Mouse (Mus musculus) heart, adult 2 months (tissue): ENCODE data around the gene Mrpl47. TPM values are rescaled to one million over a fixed set of nuclear protein-coding genes. Genes with fewer than 3 reads are reported as not detected.
"Not testable (repeated sequence)": the region's sequence is repeated elsewhere in the genome, so short reads cannot be mapped to it uniquely, and the experiment has no call there.

Experiments used
- DNase-seq, 2 experiments: peaks; one replicate each; pipeline ENCODE4 v3.0.0; 2021
- H3K27ac ChIP-seq: fragments of 200-600 bp; 2 replicates; pipeline ENCODE4 v1.8.1; 2022
- H3K27me3 ChIP-seq: fragments of 200-500 bp; 2 replicates; pipeline ENCODE4 v1.6.1; 2012; ENCODE audit warnings: mild to moderate bottlenecking, low read length, inconsistent platforms, mixed read lengths; ENCODE audit not compliant: control insufficient read depth, insufficient read depth
- H3K36me3 ChIP-seq: fragments of 200-500 bp; 2 replicates; pipeline ENCODE4 v1.6.1; 2012; ENCODE audit warnings: low read length, inconsistent platforms; ENCODE audit not compliant: control insufficient read depth, insufficient read depth
- H3K4me1 ChIP-seq: fragments of 200-500 bp; 2 replicates; pipeline ENCODE4 v1.6.1; 2011; ENCODE audit warnings: low read length; ENCODE audit not compliant: control insufficient read depth, insufficient read depth
- H3K4me3 ChIP-seq: fragments of 200-600 bp; 2 replicates; pipeline ENCODE4 v1.8.1; 2022
- H3K79me2 ChIP-seq: fragments of 200-500 bp; replicated peaks from 2 replicates; pipeline ENCODE4 v1.6.1; 2012; ENCODE audit warnings: mild to moderate bottlenecking, inconsistent platforms, low read length, moderate library complexity, mixed read lengths; ENCODE audit not compliant: control insufficient read depth, insufficient read depth
- H3K9ac ChIP-seq: fragments of 200-500 bp; 2 replicates; pipeline ENCODE4 v1.6.1; 2012; ENCODE audit warnings: low read depth, mild to moderate bottlenecking, control low read depth, inconsistent platforms, low read length, mixed read lengths
- CTCF ChIP-seq: fragments of 200-600 bp; IDR thresholded peaks from 2 replicates; pipeline ENCODE4 v1.8.1; 2022; ENCODE audit warnings: antibody characterized with exemption, mild to moderate bottlenecking, moderate library complexity
- EP300 ChIP-seq: fragments of 200-500 bp; IDR thresholded peaks from 2 replicates; pipeline ENCODE4 v1.6.1; 2011; ENCODE audit warnings: low read depth, low read length, control low read depth; ENCODE audit not compliant: insufficient read depth
- POLR2A ChIP-seq: fragments of 200-500 bp; IDR thresholded peaks from 2 replicates; pipeline ENCODE4 v1.6.1; 2011; ENCODE audit warnings: mild to moderate bottlenecking, low read depth, low read length, control low read depth; ENCODE audit not compliant: insufficient read depth
- whole genome bisulfite sequencing: fragments of 180-500 bp; shearing (Covaris S2); methylation state at CpG from one replicate; pipeline ENCODE4 v1.1.7; 2018; 5-methylcytosine and 5-hydroxymethylcytosine counted together
- intact Hi-C: fragments of 180-260 bp; cut with DNase I; formaldehyde crosslinking; loops from one replicate; pipeline ENCODE4 v1.15.1; 2025
- polyA plus RNA-seq: library from polyadenylated mRNA; depleted of rRNA; stranded (reverse); fragments of >200 nt; gene quantifications from 2 replicates; pipeline ENCODE4 v1.2.3, GENCODE M21; 2012
- total RNA-seq, 2 experiments: library from RNA; stranded (reverse); gene quantifications; 2 replicates each; pipeline ENCODE4 v1.2.3; 2021

The Mrpl47 gene
- total and polyA plus RNA-seq, 3 experiments, result 4.8 to 44.8 (median 39.3) TPM

DNA sequence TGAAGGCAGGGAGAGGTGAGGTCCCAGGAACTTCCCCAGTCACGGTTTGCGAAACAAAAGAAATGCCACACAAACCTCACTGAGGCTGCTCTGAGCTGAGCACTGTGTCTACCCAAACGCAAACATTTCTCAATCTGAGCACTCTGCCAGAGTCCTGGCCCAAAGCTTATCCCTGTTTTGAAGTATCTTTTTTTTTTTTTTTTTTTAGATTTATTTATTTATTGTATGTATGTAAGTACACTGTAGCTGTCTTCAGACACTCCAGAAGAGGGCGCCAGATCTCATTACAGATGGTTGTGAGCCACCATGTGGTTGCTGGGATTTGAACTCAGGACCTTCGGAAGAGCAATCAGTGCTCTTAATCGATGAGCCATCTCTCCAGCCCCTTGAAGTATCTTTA, 33.4 kb downstream of the Mrpl47 start:
- not testable (repeated sequence) for H3K4me1 ChIP-seq, H3K79me2 ChIP-seq, H3K9ac ChIP-seq, H3K36me3 ChIP-seq, H3K27ac ChIP-seq, H3K27me3 ChIP-seq, H3K4me3 ChIP-seq, DNase-seq
- WGBS, result 87% methylated on average over 6 of the region's 6 CpGs
- intact Hi-C loops, result loop anchor here (10.0 kb wide), 1 partner anchor 309 kb away; the partner anchor contains the start of gene Pik3ca
- peak; percentile 29 for TF ChIP-seq CTCF

DNA sequence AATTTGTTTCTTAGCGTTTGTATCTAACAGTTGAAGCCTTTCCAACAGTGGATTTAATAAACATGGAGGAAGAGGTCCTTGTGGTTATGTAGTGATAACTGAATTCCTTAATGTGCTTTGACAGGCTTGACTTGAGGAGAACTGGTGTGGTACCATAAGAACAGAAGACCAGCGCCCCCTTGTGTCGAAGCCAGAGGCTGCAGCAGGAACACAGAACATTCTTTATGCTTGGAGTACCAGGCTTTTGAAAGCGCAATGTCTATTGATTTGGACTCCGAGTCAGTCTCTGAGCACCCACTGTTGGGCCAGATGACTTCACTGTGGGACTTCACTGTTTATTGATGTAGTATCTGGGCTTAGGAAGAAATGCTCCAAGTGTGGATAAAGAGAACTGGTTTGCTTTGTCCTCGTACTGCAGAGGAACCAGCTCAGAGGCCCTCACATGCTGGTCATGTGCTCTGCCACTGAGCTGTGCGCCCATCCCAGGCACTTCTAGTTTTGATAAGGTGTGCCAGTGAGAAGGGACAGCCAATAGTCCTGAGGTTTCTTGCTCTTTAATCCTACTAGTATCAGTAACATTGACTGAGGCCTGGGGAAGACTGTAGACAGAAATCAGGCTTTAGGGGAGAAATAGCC, 39.1 kb downstream of the Mrpl47 start:
- no peak overlapping the region for H3K9ac ChIP-seq

DNA sequence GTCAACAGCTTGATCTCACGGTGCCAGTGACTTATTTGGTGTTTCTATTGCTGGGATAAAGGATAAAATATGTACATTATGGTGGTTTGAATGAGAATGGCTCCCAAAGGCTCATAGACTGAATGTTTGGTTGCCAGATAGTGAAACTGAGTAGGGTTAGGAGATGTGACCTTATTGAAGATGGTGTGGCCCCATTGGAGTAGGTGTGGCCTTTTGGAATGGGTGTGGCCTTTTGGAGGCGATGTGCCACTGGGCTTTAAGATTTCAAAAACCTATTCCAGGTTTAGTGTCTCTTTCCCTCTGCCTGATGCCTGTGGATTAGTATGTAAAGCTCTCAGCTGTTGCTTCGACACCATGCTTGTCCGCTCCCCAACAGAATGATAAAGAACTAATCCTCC, 41.8 kb downstream of the Mrpl47 start:
- TF ChIP-seq EP300, result no peak
- Histone ChIP-seq H3K27me3 (no peaks in the 10 kb centered on the region), H3K79me2 (no peaks in the 10 kb centered on the region), H3K9ac (no peak overlapping the region), H3K36me3 (0 out of 2 replicates have a peak, but pooled peaks cover 3% of the 10 kb centered on the region), H3K4me1 (no peaks in the 10 kb centered on the region), H3K4me3 (no peak overlapping the region), H3K27ac (no peak overlapping the region)
- 85% methylated on average over 4 of the region's 4 CpGs for WGBS
- no peak for DNase-seq
- intact Hi-C loops, result no loop called here

More for the DNA sequence above, 39.1 kb downstream of the Mrpl47 start:
- WGBS, result 24% methylated on average over 7 of the region's 7 CpGs
- TF ChIP-seq POLR2A (no peak), CTCF (peak; percentile 100; the same call in 1 of the 2 replicates), EP300 (peak; percentile 77)
- Histone ChIP-seq H3K79me2 (no peaks in the 10 kb centered on the region), H3K36me3 (no peaks in the 10 kb centered on the region), H3K4me1 (no peaks in the 10 kb centered on the region), H3K27ac (no peak overlapping the region), H3K4me3 (no peak overlapping the region), H3K27me3 (no peaks in the 10 kb centered on the region)
- intact Hi-C loops, result loop anchor here (1.0 to 2.0 kb wide), 3 partner anchors 88 to 365 kb away; no protein-coding TSS in a partner anchor
- DNase-seq, result peak; percentile 82 to 90

DNA sequence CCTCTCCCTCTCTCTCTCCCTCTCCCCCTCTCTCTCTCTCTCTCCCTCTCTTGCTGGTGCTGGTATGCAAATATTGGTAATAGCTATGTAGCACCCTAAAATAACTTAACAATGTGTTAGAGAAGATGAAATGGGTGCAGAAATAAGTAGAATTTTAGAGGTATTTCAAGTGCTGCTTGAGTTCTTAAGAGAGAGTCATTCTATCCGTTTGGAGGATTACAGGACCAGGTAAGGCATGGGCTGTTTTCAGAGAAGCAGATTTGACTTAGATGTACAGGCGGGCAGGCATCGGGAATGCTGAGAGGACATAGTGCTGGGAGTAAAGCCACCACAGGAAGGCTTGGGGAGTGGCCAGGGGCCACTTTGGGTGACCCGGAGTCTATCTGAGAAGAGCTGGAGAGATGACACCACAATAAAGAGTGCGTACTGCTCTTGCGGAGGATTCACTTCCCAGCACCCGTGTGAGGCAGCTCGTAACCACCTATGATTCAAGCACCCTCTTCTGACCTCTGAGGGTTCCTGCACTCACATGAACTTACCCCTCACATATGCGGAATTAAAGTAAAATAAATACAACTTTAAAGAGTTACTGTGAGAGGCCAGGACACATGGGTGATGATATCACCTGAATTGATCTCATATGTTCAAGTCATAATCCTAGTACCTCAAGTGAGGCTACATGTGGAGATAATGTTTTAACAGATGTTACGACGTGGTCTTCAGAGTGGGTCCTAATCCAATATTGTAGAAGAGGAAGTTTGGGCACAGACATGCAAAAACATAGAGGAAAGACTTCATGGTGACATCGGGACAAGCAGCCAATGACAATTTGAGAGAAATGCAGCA, 42.4 kb downstream of the Mrpl47 start:
- 61% methylated on average over 12 of the region's 12 CpGs for WGBS
- intact Hi-C loops, result no loop called here
- no peak overlapping the region for H3K4me3 ChIP-seq
- no peaks in the 10 kb centered on the region for H3K4me1 ChIP-seq
- H3K9ac ChIP-seq, result no peak overlapping the region
- TF ChIP-seq CTCF (peak; percentile 17; the same call in 1 of the 2 replicates), POLR2A (no peak)
- H3K79me2 ChIP-seq, result no peaks in the 10 kb centered on the region
- no peak overlapping the region for H3K27ac ChIP-seq
- H3K27me3 ChIP-seq, result no peaks in the 10 kb centered on the region
- H3K36me3 ChIP-seq, result 0 out of 2 replicates have a peak, but pooled peaks cover 3% of the 10 kb centered on the region
- no peak for DNase-seq

DNA sequence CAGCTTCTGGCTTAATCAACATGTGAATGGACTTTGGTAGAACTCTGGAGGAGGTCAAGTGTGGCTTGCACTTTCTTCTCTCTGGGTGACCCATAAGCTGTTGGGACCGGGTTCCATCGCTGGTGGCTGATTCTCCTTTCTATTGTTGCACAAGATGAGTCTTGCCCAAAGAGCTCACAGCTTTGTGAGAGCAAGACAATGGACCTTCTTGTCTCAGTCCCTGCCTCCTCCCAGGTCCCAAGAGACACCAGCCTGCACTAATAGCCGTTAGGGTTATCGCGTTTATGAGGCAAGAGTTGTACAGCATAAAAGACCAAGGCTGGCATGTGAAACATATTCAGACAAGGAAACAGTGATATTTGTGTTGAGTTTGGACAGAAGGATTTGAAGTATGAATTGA, 43.2 kb downstream of the Mrpl47 start:
- Histone ChIP-seq H3K36me3 (0 out of 2 replicates have a peak, but pooled peaks cover 3% of the 10 kb centered on the region), H3K4me1 (no peaks in the 10 kb centered on the region), H3K9ac (no peak overlapping the region), H3K27me3 (no peaks in the 10 kb centered on the region), H3K4me3 (no peak overlapping the region), H3K27ac (no peak overlapping the region), H3K79me2 (no peaks in the 10 kb centered on the region)
- intact Hi-C loops, result no loop called here
- TF ChIP-seq EP300 (no peak), CTCF (no peak), POLR2A (no peak)
- WGBS, result 51% methylated on average over 5 of the region's 5 CpGs
- no peak for DNase-seq

DNA sequence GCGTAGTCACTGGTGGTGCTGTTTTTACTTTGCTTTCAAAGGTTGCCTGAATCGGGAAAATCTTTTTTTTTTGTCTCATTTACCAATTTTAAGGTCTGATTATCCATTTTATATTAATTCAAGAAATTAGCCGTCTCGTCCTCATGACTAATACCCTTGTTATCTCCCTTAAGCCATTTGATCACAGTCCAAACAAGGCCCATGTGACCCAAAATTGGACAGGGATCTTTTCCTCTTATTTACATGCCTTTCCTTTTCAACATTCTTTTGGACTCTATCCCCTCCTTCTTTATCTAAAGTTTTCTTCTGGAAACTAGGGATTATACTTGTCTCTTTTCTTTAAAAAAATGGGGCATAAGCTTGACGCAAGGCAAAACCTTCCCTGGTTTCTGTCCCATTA, 45.6 kb downstream of the Mrpl47 start:
- DNase-seq, result no peak
- TF ChIP-seq CTCF, result no peak
- TF ChIP-seq EP300, result no peak
- TF ChIP-seq POLR2A, result no peak
- intact Hi-C loops, result no loop called here
- no peak overlapping the region for H3K4me3 ChIP-seq
- 49% methylated on average over 5 of the region's 5 CpGs for WGBS
- H3K36me3 ChIP-seq, result 0 out of 2 replicates have a peak, but pooled peaks cover 3% of the 10 kb centered on the region
- H3K27me3 ChIP-seq, result no peaks in the 10 kb centered on the region
- H3K4me1 ChIP-seq, result no peaks in the 10 kb centered on the region
- no peak overlapping the region for H3K9ac ChIP-seq
- H3K27ac ChIP-seq, result no peak overlapping the region
- H3K79me2 ChIP-seq, result no peaks in the 10 kb centered on the region
